Mouse (Mus musculus) thymus, postnatal 14 days (tissue): ENCODE data around the gene Slc26a9.

Experiments
- DNase-seq: peaks from one replicate; pipeline ENCODE4 v3.0.0; 2021

The Slc26a9 gene

DNA sequence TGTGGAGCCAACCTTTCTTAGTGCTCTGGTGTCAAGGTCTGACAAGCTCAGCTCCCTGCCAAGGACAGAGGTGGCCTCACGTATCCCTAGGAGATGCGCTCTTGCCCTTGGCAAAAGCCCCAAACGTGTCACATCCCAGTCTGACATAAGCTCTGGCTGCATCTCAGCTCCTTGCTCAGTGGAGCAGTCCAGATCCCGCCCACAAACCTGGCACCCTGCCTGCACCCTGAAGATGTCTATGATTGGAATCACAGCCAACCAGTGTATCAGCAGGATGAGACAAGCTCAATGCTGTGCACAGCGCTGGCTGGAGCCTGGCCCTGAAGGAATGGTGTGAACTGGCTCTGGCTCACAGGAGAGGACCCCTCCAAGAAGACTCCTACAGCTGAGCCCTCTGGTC, 6.6 kb upstream of the Slc26a9 start:
- DNase-seq = no peak

DNA sequence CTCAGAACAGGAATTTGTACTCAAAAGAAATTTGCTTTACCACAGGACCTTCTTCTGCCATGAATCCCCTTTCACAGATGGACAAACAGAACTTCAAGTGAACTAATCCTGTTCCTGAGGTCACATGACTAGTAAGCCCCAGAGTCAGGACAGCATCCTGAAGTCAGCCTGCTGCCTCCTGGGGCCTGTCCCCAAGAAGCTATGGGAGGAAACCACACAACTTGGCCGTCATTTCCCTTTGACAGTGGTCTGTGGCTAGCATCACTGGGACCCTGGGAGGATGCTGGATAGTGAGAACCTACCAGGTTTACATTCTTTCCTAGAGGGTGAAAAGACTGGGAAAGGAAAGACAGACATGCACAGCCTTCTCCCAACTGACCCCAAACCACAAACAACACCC, 5.1 kb upstream of the Slc26a9 start:
- DNase-seq = no peak

DNA sequence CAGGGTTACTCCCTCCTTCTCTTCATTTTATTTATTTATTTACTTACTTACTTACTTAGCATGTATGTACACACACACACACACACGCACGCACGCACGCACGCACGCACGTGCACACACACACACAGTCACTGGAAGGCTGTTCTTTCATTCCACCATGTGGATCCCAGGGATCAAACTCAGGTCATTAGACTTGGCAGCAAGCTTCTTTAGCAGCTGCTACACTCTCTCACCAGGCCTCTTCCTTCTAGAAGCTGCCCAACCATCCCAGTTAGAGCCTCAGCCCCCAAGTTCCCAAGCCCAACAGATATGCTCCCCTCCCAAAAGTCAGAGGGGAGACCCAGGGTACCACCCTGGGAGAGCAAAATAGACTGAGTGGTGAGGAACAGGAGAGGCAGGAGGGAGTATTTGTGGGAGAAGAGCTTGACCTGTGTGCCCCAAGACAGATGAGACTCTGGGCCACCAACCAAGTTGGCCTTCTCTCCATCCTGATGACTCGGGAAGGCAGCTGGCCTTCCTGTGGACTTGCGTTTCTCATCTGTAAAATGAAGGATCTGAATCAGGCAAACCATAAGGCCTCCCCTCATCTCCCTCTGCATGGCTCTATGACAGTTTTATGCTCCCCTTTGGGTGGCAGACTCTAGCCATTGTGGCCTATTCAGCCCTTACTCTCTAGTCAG, 4.2 kb upstream of the Slc26a9 start:
- no peak for DNase-seq

DNA sequence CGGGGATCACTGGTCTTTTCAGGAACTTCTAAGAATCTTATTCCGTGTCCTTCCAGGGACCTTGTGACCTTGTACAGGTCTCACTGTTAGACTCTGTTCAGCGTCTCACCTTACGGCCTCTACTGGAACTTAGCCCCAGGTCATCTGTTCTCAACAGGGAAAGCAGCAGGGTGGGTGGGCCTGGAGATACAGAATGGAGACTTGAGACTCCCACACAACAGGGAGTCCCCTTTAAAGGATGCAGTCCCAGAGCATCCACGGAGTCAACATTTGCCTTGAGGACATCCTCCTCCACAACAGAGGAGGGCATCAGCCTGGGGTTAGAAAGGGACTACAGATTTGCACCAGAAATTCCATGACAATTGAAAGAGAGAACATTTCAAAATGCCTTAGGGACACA, 1.6 kb downstream of the Slc26a9 start:
- no peak for DNase-seq

DNA sequence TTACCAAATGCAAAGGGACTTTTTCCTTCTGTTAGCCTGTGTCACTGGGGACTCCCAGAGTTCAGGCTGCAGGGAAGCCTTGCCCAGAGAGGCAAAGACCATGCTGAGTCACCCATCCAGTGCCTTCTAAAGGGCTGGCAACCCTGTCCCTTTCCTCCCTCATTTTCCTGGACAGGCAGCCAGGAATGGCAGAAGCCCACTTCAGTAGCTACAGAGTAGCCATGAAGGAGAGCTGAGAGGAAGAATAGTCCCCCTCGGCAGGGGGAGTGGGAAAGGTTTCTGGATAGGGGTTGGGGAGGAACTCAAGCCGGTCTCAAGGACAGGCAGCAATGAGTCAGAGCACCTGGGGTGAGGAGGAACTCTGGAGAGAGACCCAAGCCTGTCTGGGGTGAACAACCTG, 3.9 kb downstream of the Slc26a9 start:
- DNase-seq = no peak

DNA sequence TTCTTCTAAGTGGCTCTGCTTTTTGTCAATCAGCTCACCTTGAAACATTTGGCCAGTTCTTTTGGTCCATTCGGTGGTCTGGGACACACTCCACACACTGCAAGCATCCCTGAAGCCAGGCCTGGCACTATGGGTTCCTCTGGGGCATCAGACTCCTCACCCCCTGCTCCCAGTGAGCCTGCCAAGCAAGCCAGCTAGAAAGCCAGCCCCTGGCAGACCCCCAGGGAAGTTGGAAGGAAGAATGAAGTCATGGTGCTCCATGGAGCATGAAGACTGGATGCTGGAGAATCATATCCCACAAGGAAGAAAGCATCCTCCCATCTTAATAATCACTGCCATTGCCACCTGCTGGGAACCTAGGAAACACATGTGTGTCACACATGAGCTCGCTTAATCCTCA, 4.8 kb downstream of the Slc26a9 start:
- DNase-seq = no peak

DNA sequence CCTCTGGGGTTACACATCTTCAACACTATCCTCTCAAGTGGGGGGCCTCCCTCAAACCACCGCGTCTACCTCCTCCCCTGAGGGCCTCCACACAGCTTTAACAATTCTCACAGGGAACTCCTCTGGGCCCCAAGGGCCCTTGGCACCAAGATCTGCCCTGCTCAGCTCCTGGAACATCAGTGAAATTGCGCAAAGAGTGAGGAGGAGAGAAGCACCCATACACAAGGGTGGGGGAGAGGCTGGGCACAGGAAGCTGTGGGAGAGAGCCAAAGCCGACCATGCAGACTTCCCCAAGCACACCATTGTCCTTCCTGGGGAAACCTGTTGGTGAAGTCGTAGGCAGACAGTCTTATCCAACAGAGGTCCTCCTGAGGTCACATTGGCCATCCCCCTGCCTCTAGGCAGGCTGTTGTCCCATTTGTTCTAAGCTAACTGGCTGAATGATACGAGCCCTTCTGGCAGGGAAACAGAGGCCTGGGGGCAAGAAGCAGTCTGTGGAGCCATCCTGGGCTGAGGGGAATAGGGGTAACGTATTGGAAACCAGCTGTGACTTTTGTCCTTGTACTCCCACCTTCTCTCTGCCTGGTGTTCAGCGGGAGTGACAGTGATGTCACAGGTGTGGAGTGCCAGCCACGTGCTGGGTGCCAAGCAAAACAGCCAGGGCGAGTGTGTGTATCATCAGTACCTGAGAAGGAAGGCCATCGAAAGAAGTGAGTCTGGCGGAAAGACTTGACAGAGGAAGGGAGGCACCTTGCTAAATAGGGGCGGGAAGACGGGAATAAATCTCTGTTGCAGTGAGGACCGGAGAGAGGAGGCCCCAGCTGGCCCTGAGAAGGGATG, 6.1 kb downstream of the Slc26a9 start:
- DNase-seq = no peak

DNA sequence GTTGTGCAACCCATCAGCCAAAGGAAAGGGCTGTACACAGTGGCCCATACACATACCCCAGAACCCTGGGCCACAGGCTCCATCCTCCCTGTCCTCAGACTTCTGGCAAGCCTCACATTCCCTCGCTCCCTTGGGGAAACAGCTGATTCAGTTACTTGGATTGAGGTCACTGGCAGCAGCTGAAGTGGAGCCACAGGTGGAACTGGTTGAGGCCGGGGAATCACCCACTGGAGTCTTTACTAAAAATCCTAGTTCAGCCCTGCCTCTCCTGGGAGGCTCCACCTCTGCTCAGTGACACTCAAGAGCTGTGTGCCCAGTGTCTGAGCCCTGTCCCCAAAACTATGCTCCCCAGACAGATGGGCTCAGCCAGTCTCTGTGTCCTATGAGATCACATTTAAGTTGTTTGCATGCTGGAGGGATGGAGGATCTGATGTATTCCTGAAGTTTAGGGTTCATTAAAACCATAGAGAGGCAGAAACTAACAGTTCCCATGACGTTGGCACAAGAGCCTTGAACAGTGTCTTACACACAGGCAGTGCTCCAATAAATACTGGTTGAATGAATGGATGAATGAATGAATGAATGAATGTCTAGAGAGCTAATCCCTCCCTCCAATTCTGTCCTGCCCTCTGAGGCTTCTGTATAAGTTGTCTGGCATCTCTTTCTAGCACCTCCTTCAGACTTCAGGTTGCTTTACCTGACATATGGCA, 7.5 kb downstream of the Slc26a9 start:
- DNase-seq = no peak

DNA sequence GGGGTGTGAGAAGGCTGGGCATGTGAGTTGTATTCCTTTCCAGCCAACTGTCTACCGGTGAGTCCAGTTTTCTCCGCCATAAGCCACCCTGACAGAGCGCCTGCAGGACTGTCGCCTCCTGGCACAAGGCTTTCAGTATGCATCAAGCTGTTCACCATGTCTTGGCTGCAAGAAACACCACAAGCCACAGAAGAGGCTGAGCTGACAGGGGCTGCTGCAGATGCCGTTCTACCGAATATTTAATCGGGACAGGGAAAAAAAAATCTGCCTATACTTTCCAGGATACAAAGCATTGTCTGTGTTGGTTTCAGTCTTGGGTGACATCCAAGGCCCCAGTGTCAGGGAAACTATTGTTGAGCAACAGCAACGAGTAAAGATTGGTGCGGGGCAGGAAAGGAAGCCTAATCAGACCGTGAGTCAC, 8.1 kb downstream of the Slc26a9 start:
- DNase-seq = no peak

DNA sequence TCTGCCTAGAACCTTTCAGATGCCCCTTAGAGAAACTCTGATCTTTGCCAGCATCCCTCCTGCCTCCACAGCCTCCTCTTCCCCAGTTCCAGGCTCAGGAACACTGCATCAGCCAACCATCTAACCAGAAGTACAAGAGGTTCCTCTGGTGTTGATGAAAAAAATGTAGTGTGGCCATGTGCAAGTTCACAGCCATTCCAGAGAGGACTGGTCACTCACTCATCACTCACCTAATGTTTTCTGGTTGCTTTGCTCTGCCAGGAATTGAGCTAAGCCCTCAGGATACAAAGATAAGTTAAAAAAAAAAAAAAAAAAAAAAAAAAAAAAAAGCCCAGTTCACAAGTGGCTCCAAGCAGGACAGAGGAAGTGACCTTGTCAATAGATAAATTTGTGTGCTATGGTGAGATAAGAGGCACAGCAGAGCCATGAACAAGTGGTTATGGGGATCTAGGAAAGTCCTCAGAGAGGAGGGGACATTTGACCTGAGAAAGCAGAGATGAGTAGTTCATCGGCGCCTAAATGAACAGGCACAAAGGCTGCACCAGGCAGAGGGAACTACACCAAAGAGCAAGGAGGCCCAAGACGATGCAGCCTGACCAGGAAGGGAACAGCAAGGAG, 10.5 kb downstream of the Slc26a9 start:
- no peak for DNase-seq

DNA sequence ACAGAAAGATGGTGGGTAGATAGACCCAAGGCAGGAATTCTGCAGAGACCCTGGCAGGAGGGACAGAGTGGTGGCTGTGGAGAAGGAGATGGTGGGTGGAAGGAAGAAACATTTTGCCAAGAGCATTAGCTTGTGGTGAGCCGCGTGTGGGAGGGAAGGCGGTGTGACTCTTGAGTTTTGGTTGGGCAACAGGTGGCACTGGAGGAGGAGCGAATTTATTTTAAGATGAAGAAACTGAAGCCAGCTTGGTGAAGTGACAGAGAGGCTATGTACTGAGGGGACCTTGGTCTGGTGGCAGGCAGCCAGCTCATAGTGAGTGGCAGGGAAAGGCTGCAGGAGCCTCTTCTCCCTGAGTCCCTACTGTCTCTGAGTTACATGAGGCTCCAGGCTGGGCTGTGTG, 11.1 kb downstream of the Slc26a9 start:
- DNase-seq = no peak

DNA sequence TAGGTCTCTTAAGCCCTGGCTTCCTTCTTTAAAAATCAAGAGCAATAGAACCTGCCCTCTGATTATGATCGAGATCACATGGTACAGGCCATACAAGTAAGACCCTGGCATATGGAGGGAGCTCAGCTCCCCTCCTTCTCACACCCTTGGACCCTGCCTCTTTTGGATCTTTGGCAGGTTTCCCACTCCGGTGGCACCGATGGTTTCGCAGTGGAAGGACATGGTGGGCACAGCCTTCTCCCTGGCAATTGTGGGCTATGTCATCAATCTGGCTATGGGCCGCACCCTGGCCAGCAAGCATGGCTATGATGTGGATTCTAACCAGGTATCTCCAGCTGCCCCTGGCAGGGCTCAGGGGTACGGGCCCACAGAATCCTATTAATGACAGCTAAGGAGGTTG, 13.4 kb downstream of the Slc26a9 start:
- DNase-seq = no peak

DNA sequence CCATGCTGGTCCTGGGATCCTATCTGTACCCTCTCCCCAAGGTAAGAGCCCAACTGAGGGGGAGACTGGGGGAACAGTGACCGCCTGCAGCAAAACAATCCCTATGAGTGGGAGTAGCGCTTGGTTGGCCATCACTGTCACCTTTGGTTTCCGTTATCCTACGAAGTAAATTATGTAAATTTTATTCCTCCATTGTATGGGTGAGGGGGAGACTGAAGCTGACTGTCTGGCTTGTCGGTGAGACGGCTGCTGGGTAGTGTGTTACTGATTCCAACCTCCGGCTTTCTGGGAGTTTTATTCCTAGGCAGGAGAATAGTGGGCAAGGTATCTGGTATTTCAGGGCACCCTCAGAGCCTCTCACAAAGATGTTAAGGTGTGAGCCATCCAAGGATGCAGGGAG, 15.0 kb downstream of the Slc26a9 start:
- no peak for DNase-seq

DNA sequence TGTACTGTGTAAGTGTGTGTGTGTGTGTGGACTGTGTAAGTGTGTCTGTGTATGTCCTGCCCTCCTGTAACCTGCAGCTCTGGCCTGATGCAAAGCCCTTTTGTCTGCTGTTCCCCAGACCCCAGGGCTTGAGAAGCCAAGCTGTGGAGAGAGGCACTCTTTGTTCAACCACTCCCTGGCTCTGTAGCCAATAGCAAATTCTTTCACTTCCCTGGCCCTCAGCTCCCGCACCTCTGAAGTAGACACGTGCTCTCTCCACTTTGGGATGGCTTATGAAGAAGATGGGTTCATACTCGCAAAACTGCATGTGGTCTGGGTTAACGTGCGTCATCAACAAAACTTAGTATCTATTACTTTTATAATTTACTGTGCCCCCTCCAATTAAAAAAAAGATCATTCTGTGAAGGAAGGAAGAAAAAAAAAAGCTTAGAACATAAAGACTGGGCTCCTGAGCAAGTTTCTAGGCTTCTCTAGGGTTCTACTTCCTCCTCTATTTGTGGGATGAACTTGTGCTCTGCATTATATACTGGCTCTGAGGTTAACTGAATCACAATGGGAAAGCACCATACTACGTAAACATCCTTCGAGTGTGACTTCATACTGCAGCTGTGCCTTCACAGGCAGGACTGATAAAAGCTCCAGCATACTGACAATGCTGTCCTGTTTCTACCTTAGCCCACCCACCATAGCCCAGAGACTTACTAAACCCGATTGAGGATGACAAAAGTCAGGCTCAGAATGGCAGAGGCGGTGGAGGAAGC, 16.0 kb downstream of the Slc26a9 start:
- no peak for DNase-seq

DNA sequence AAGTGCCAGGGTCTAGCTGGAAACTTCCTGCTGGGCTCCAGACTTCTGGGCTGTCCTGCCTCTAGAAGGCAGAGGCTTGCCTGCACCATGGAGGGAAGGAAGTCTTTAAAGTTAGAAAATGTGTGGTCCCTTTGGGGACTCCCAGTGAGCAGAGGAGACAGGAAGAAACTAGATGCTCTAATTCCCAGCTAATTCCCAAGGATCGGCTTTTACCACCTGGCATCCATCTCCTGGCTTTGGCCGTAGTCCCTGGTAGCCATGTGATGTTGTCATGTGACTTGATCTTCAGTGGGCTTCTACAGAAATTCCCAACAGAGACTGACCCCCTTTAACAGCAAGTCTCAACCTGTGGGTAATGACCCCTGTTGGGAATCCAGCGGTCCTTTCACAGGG, 16.6 kb downstream of the Slc26a9 start:
- DNase-seq = no peak

DNA sequence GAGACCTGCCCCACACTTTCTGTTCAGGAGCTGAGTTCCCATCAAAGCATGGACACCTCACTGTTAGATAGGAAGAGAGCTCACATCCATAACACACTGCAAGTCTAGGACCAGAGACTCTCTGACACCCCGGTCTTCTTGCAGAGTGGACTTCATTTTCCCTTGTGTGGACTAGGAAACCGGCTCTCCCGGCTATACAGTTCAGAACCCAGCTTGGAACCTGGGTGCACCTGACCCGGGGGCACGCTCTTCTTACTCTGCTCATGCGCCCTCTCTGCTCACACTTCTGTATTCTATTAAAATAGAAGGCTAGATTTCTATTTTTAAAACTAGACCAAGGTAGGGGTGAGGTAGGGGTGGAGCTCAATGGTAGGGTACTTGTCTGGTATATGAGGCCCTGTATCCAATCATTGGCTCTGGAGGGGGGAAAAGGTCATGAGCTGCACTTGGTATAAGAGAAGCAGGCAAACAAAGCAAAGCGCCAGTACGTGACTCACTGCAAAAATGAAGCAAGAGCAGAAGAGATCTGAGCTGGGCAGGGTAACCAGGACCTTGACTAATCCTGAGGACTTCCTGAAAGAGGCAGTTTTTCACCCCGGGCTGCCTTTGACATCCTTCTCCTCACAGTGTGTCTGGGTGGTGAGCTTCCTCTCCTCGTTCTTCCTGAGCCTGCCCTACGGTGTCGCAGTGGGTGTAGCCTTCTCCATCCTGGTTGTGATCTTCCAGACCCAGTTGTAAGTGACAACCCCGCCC, 17.4 kb downstream of the Slc26a9 start:
- no peak for DNase-seq

DNA sequence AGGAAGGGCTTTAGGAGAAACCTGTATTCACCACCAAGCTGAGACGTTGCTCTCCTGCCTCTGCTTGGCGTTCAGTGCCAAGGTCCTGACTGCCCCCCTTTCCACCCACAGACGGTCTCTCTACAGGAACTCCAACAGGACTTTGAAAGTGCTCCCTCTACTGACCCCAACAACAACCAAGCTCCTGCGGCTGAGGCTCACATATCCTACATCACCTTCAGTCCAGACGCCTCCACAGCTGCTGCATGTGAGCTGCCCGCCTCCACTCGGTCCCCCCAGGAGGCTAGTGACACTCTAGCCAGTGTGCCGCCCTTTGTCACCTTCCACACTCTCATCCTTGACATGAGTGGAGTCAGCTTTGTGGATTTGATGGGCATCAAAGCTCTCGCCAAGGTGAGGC, 19.9 kb downstream of the Slc26a9 start:
- DNase-seq = peak; percentile 21

DNA sequence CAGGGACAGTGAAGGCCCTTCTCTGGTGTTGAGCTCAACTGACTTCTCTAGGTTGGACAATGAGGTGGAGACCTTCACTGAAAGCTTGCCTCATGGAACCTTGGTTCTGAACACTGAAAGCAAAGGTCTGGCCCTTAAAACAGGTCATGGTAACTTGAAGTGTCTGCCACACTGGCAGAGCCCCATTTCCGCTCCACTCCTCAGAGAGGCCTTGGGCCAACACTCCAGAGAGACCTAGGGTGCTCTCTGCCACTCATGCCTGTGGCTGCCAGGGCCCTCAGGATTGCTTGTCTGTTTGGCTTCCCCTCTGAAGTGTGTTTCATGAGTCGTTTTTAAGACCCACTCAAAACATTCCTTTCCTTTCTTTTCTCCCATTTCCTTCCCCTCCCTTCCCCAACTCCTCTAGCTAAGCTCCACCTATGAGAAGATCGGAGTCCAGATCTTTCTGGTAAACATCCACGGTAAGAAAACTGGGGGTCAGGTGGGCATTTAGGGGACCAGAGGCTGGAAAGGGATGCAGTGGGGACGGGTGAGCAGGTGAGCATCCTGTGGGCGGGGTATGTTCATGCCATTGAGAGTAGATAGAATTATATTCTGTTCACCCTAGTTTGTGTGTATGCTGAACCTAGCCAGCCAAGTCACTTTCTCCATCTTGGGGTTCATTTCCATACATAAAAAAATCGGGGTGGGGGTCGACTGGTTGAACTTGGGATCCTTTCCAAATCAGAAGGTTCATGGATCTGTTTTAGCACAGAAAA, 20.9 kb downstream of the Slc26a9 start:
- DNase-seq = no peak

DNA sequence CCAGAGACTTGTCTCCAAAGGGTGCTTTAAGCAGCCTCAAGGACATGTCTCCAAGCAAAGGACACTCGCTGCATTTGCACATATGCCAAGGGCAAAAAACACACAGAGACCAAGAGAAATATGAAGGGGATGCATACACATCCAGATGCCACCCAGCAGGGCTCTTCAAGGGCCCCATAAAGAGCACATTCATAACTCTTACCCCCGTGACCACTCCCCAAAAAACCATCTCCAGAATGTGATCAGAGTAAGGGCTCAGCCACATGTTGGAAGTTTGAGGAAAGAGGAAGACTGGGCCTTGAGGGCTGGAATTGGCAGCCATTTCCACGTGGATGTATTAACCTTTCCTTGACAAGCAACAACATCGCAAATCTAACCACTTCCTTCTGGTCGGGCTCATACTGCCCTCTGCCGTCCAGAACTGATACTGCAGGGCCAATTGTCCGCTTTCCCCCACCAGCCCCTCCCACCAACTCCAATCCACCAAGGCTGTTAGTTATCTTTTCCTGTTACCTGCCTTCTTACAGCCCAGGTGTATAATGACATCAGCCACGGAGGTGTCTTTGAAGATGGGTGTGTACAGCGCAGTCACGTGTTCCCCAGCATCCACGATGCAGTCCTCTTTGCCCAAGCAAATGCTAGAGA, 21.7 kb downstream of the Slc26a9 start:
- peak; percentile 81 for DNase-seq

DNA sequence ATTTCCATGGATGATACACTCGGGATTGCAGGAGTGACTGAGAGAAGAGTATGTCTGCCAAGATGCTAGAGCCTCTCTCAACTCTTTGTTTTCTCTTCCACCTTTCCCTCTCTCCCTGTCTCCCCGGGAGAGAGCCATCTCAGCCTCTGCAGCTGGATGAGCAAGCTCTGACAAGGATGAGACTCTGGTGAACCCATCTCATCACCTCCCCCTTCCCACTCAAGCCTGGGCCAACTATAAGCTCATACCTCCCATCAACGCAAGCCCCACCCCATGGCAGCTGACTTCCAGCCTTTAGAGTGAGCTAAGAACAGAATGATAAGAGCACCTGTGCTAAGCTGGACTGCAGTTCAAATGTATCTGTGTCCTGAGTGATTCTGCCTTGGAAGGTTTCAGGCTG, 25.5 kb downstream of the Slc26a9 start:
- no peak for DNase-seq

DNA sequence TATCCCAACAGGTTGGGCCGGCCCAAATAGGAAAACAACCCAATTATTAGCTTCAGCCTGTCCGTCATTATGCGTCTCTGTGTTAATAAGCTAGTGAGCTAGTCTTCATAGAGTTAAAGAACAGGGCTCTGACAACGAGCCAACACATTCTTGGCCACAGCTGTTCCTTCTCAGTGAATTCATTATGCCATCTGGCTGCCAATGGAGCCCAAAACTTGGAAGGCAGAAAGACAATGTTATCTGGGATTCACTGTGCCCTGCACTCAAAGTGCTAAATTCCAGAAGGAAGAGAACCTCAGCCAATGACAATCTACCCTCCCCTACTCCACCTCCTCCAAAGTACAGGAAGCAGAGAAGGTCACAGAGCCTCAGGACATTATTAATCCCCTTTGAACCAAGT, 26.8 kb downstream of the Slc26a9 start:
- no peak for DNase-seq
